Mouse (Mus musculus): ENCODE results near the gene Tmc6. TPM values are rescaled to one million over a fixed set of nuclear protein-coding genes. Genes with fewer than 3 reads are reported as not detected.
A peak's percentile ranks its signal among the peaks of the same experiment; 100 is the strongest.
"Not testable (repeated sequence)": the region's sequence is repeated elsewhere in the genome, so short reads cannot be mapped to it uniquely, and the experiment has no call there.

Gene Tmc6
- polyA plus RNA-seq, 1 experiment from 2014 or later, result 22.4 TPM

GRCm38 (mm10) chr11:117794035-117794551, 12.1 kb upstream of the Tmc6 start:
- Histone ChIP-seq H3K36me3 (no peaks in the 10 kb centered on the region), H3K9ac (replicated peaks) (no peak overlapping the region)

DNA sequence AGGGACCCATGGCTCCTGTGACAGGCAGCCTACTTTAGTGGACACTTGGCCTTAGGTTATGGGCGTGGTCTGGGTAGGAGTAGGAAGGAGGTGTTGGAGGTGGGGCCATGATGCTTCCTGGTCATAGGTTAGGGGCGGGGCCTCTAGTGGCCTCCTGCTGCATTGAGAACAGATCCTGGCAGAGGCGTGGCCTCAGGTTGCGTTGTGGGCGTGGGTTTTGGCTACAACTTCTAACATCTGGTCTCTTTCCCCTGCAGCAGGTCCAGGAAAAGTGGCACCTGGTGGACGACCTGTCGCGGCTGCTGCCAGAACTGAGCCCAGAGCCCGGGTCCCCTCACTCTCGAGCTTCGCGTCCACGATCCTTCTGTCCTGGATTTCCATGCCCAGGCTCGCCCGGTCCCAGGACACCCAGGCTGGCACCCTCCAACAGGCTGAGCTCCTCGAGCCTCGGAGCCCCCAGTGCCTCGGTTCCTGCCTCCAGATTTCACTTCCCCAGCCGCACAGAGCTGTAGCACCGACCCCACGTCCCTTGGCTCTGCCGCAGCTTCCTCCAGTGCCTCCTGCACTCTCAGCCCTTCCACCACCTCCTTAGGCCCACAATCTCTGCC, 10.4 kb upstream of the Tmc6 start:
- H3K36me3 ChIP-seq, result no peaks in the 10 kb centered on the region
- H3K4me2 ChIP-seq, result peak overlapping the region; percentile 55
- no peak for ATAC-seq (ENCODE audit: insufficient number of reproducible peaks, insufficient read depth, low FRiP score, low TSS enrichment, low read depth)
- H3K9me3 ChIP-seq, result no peaks in the 10 kb centered on the region
- no peak overlapping the region for H3K27ac ChIP-seq
- peaks cover 10% of the 10 kb centered on the region for H3K27me3 ChIP-seq
- H3K4me1 ChIP-seq (replicated peaks), result peaks cover 26% of the 10 kb centered on the region
- H3K4me3 ChIP-seq (replicated peaks), result peak overlapping the region; percentile 23
- 6% methylated on average over 22 of the region's 22 CpGs for WGBS
- H3K9ac ChIP-seq (replicated peaks), result peak overlapping the region; percentile 53

More at GRCm38 (mm10) chr11:117794035-117794551, 12.1 kb upstream of the Tmc6 start:
- H3K4me3 ChIP-seq (replicated peaks), result no peak overlapping the region
- no peak for ATAC-seq (ENCODE audit: insufficient number of reproducible peaks, insufficient read depth, low FRiP score, low TSS enrichment, low read depth)
- H3K27me3 ChIP-seq, result peaks cover 14% of the 10 kb centered on the region
- WGBS, result 33% methylated on average over 4 of the region's 4 CpGs
- peaks cover 35% of the 10 kb centered on the region for H3K4me1 ChIP-seq (replicated peaks)
- no peaks in the 10 kb centered on the region for H3K9me3 ChIP-seq
- H3K27ac ChIP-seq, result no peak overlapping the region
- no peak overlapping the region for H3K4me2 ChIP-seq

GRCm38 (mm10) chr11:117791441-117791761, 9.4 kb upstream of the Tmc6 start:
- no peaks in the 10 kb centered on the region for H3K9me3 ChIP-seq
- H3K9ac ChIP-seq (replicated peaks), result no peak overlapping the region
- H3K36me3 ChIP-seq, result no peaks in the 10 kb centered on the region
- H3K4me3 ChIP-seq (replicated peaks), result no peak overlapping the region
- 88% methylated on average over 9 of the region's 9 CpGs for WGBS
- 0 out of 2 replicates have a peak overlapping the region, but pooled peaks have one; percentile 5 for H3K27ac ChIP-seq
- ATAC-seq (ENCODE audit: insufficient number of reproducible peaks, insufficient read depth, low FRiP score, low TSS enrichment, low read depth), result no peak
- H3K27me3 ChIP-seq, result peaks cover 10% of the 10 kb centered on the region
- 0 out of 2 replicates have a peak overlapping the region, but pooled peaks have one; percentile 40 for H3K4me2 ChIP-seq
- peaks cover 26% of the 10 kb centered on the region for H3K4me1 ChIP-seq (replicated peaks)

- no peak for ATAC-seq (ENCODE audit: insufficient number of reproducible peaks, insufficient read depth, low FRiP score, low TSS enrichment, low read depth)
- WGBS, result 25% methylated on average over 23 of the region's 23 CpGs
- 0 out of 2 replicates have a peak overlapping the region, but pooled peaks have one; percentile 5 for H3K27ac ChIP-seq
Observed at GRCm38 (mm10) chr11:117790703-117791440, 8.9 kb upstream of the Tmc6 start.

GRCm38 (mm10) chr11:117790286-117790685, 8.3 kb upstream of the Tmc6 start:
- no peaks in the 10 kb centered on the region for H3K36me3 ChIP-seq
- ATAC-seq (ENCODE audit: insufficient number of reproducible peaks, insufficient read depth, low FRiP score, low TSS enrichment, low read depth), result no peak
- no peaks in the 10 kb centered on the region for H3K9me3 ChIP-seq
- H3K27ac ChIP-seq, result no peak overlapping the region
- H3K27me3 ChIP-seq, result peaks cover 10% of the 10 kb centered on the region
- no peak overlapping the region; the same call in 1 of the 2 replicates for H3K4me3 ChIP-seq (replicated peaks)
- H3K4me1 ChIP-seq (replicated peaks), result peaks cover 26% of the 10 kb centered on the region
- WGBS, result 6% methylated on average over 14 of the region's 14 CpGs
- peak overlapping the region; percentile 40 for H3K4me2 ChIP-seq
- no peak overlapping the region for H3K9ac ChIP-seq (replicated peaks)

More at GRCm38 (mm10) chr11:117790703-117791440, 8.9 kb upstream of the Tmc6 start:
- Histone ChIP-seq H3K27me3 (peaks cover 10% of the 10 kb centered on the region), H3K36me3 (no peaks in the 10 kb centered on the region), H3K4me3 (replicated peaks) (no peak overlapping the region; the same call in 1 of the 2 replicates), H3K4me1 (replicated peaks) (peaks cover 26% of the 10 kb centered on the region), H3K4me2 (peak overlapping the region; percentile 40), H3K9me3 (no peaks in the 10 kb centered on the region), H3K9ac (replicated peaks) (no peak overlapping the region)

DNA sequence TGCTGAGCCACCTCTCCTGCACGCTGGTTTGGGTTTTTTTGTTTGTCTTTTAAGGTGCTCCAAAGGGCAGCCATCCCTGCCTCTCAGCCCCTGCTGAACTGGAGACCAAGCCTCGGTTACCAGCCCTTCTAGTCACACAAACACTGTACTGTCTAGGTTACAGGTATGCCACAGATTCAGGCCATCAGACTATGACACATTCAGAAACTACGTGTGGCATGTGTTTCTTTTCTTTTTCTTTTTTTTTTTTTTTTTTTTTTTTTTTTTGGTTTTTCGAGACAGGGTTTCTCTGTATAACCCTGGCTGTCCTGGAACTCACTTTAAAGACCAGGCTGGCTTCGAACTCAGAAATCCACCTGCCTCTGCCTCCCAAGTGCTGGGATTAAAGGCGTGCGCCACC, 6.5 kb upstream of the Tmc6 start:
- H3K4me2 ChIP-seq; H3K36me3 ChIP-seq; H3K9me3 ChIP-seq; H3K27ac ChIP-seq; H3K9ac ChIP-seq (replicated peaks); ATAC-seq (ENCODE audit: insufficient number of reproducible peaks, insufficient read depth, low FRiP score, low TSS enrichment, low read depth); H3K4me3 ChIP-seq (replicated peaks): not testable (repeated sequence)
- 89% methylated on average over 7 of the region's 7 CpGs for WGBS
- H3K27me3 ChIP-seq, result peaks cover 21% of the 10 kb centered on the region
- H3K4me1 ChIP-seq (replicated peaks), result peaks cover 25% of the 10 kb centered on the region

- no peak overlapping the region for H3K4me3 ChIP-seq (replicated peaks)
- no peak overlapping the region for H3K9ac ChIP-seq (replicated peaks)
- no peak overlapping the region for H3K27ac ChIP-seq
- peaks cover 34% of the 10 kb centered on the region for H3K4me1 ChIP-seq (replicated peaks)
- WGBS, result 6% methylated on average over 10 of the region's 10 CpGs
- no peak overlapping the region for H3K4me2 ChIP-seq
- H3K9me3 ChIP-seq, result no peaks in the 10 kb centered on the region
- ATAC-seq (ENCODE audit: insufficient number of reproducible peaks, insufficient read depth, low FRiP score, low TSS enrichment, low read depth), result no peak
- no peaks in the 10 kb centered on the region for H3K36me3 ChIP-seq
- peaks cover 37% of the 10 kb centered on the region for H3K27me3 ChIP-seq
Observed at GRCm38 (mm10) chr11:117786294-117786693, 4.3 kb upstream of the Tmc6 start.

GRCm38 (mm10) chr11:117783683-117784309, 1.8 kb upstream of the Tmc6 start:
- Histone ChIP-seq H3K4me1 (replicated peaks) (peaks cover 44% of the 10 kb centered on the region), H3K36me3 (no peaks in the 10 kb centered on the region), H3K9ac (replicated peaks) (peak overlapping the region; percentile 37; the same call in 1 of the 2 replicates), H3K4me3 (replicated peaks) (peak overlapping the region; percentile 35), H3K27me3 (peaks cover 32% of the 10 kb centered on the region), H3K4me2 (peak overlapping the region; percentile 64), H3K27ac (no peak overlapping the region), H3K9me3 (no peaks in the 10 kb centered on the region)
- ATAC-seq (ENCODE audit: insufficient number of reproducible peaks, insufficient read depth, low FRiP score, low TSS enrichment, low read depth), result no peak
- WGBS, result 42% methylated on average over 10 of the region's 10 CpGs

- WGBS, result 6% methylated on average over 31 of the region's 31 CpGs
- peak overlapping the region; percentile 64 for H3K4me2 ChIP-seq
Observed at GRCm38 (mm10) chr11:117783089-117783488, 1.1 kb upstream of the Tmc6 start.

DNA sequence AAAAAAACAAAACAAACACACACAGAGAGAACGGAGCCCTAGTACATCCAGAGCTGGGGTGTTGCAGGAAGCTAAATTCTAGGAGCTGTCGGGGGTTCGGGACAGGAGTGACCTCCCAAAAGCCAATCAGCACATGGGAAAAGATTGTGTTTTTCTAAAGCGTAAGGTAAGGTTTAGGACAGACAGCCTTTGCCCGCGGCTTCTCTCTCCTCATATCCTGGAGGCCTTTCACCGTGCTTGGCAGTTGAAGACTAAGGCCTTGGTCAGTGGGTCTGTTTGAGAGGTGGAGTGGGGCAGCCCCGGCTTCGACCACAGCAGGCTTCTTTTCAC, 672 bp upstream of the Tmc6 start:
- WGBS, result 50% methylated on average over 9 of the region's 9 CpGs
- Histone ChIP-seq H3K4me2 (peak overlapping the region; percentile 64), H3K27ac (no peak overlapping the region), H3K9ac (replicated peaks) (peak overlapping the region; percentile 37; the same call in 1 of the 2 replicates), H3K9me3 (no peaks in the 10 kb centered on the region), H3K36me3 (peaks cover 6% of the 10 kb centered on the region), H3K4me1 (replicated peaks) (peaks cover 52% of the 10 kb centered on the region), H3K27me3 (peaks cover 32% of the 10 kb centered on the region), H3K4me3 (replicated peaks) (peak overlapping the region; percentile 35)
- no peak for ATAC-seq (ENCODE audit: insufficient number of reproducible peaks, insufficient read depth, low FRiP score, low TSS enrichment, low read depth)

More at GRCm38 (mm10) chr11:117783089-117783488, 1.1 kb upstream of the Tmc6 start:
- ATAC-seq (ENCODE audit: insufficient number of reproducible peaks, insufficient read depth, low FRiP score, low TSS enrichment, low read depth), result no peak
- peak overlapping the region; percentile 35 for H3K4me3 ChIP-seq (replicated peaks)
- peaks cover 32% of the 10 kb centered on the region for H3K27me3 ChIP-seq
- no peaks in the 10 kb centered on the region for H3K9me3 ChIP-seq
- H3K4me1 ChIP-seq (replicated peaks), result peaks cover 51% of the 10 kb centered on the region
- peak overlapping the region; percentile 37; the same call in 1 of the 2 replicates for H3K9ac ChIP-seq (replicated peaks)
- peaks cover 2% of the 10 kb centered on the region; the same call in 1 of the 2 replicates for H3K36me3 ChIP-seq
- no peak overlapping the region for H3K27ac ChIP-seq

Data from limb, embryonic 12.5 days (tissue).